18 mouse cellular contexts compared by ENCODE assay signal in the genomic region with DNA sequence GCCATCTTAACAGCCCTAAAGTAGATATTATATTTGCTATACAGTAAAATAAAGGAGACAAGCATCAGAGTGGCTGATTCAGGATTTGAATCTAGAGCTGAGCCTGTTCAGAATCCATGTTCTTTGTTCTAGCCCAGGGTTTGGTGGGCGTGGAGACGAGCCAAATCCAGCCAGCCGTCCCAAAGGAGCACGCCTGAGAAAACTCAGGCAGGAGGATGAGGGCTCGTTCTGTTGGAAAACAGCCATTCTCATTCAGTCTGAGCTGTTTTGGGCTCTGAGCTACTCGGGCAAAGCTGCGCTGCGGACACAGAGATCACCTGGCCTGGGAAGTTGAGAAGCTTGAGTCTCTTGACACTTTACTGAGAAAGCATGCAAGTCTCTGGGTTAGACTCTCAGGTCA.
DNase-seq lines count a peak whose midpoint lies in the region; ATAC-seq and TF ChIP-seq lines count a peak whose summit lies in the region.
"Had no signal": no experiment of that assay in that cellular context is flagged by ENCODE, and none has a peak within 500 bp of the region (broad histone marks: within the 10 kb centered on the region; RNA-seq: fewer than 3 reads in every experiment).

No protein-coding gene starts in this region.

- H3K27ac ChIP-seq in forebrain, postnatal 0 days (ENCODE audit: low read depth, low read length) = no peak overlapping the region
- no peak overlapping the region for H3K27ac ChIP-seq in forebrain, embryonic 12.5 days
- no peak overlapping the region for H3K27ac ChIP-seq in hindbrain, postnatal 0 days
- no peak overlapping the region for H3K27ac ChIP-seq in hindbrain, embryonic 11.5 days (ENCODE audit: low read depth, low read length)
- H3K27ac ChIP-seq in midbrain, postnatal 0 days (ENCODE audit: low read depth, low read length) = no peak overlapping the region
- H3K27ac ChIP-seq in midbrain, embryonic 15.5 days = no peak overlapping the region
- H3K27ac ChIP-seq: embryonic facial prominence, embryonic 12.5 days; heart, embryonic 13.5 days; hindbrain, embryonic 14.5 days; intestine, embryonic 15.5 days had no signal

- TF ChIP-seq CTCF in forebrain, postnatal 0 days (IDR thresholded peaks at IDR 0.05; ENCODE audit: low read depth) = no peak
- TF ChIP-seq CTCF in hindbrain, postnatal 0 days (IDR thresholded peaks at IDR 0.05; ENCODE audit: low read depth) = no peak
- TF ChIP-seq CTCF in midbrain, postnatal 0 days (IDR thresholded peaks at IDR 0.05) = no peak

- H3K4me1 ChIP-seq in forebrain, postnatal 0 days (ENCODE audit: insufficient read depth) = 0 out of 2 replicates have a peak, but pooled peaks cover 3% of the 10 kb centered on the region
- H3K4me1 ChIP-seq in forebrain, embryonic 12.5 days = peaks cover 12% of the 10 kb centered on the region
- H3K4me1 ChIP-seq in hindbrain, postnatal 0 days (ENCODE audit: insufficient read depth, low read length) = no peaks in the 10 kb centered on the region; the same call in 1 of the 2 replicates
- H3K4me1 ChIP-seq in hindbrain, embryonic 11.5 days (replicated peaks; ENCODE audit: control insufficient read depth, insufficient read depth, low read length) = no peaks in the 10 kb centered on the region
- H3K4me1 ChIP-seq in midbrain, postnatal 0 days (ENCODE audit: insufficient read depth, low read length) = no peaks in the 10 kb centered on the region; the same call in 1 of the 2 replicates
- no peaks in the 10 kb centered on the region for H3K4me1 ChIP-seq in midbrain, embryonic 15.5 days
- H3K4me1 ChIP-seq: embryonic facial prominence, embryonic 12.5 days; intestine, embryonic 15.5 days had no signal

- DNase-seq in forebrain, postnatal 0 days = peak; percentile 25
- DNase-seq in hindbrain, postnatal 0 days (ENCODE audit: low spot score) = peak; percentile 43
- no peak for DNase-seq in hindbrain, embryonic 11.5 days (ENCODE audit: low spot score)
- DNase-seq in midbrain, postnatal 0 days (ENCODE audit: low spot score) = peak; percentile 32
- DNase-seq: adrenal gland, adult 2 months; adrenal gland, postnatal 25 days; cerebellum, adult 8-10 months; cerebellum, postnatal 25 days; gastrocnemius, postnatal 36 days; heart, adult 11 months; heart, postnatal 36 days; kidney, adult 18-20 months had no signal

- no peaks in the 10 kb centered on the region for H3K9me3 ChIP-seq in forebrain, postnatal 0 days (ENCODE audit: low read length)
- 0 out of 2 replicates have a peak, but pooled peaks cover 8% of the 10 kb centered on the region for H3K9me3 ChIP-seq in forebrain, embryonic 12.5 days
- no peaks in the 10 kb centered on the region for H3K9me3 ChIP-seq in hindbrain, postnatal 0 days (ENCODE audit: low read length)
- H3K9me3 ChIP-seq in hindbrain, embryonic 11.5 days (ENCODE audit: control insufficient read depth, low read length) = no peaks in the 10 kb centered on the region
- no peaks in the 10 kb centered on the region for H3K9me3 ChIP-seq in midbrain, postnatal 0 days (ENCODE audit: low read length)
- H3K9me3 ChIP-seq in midbrain, embryonic 15.5 days = no peaks in the 10 kb centered on the region
- H3K9me3 ChIP-seq: intestine, embryonic 15.5 days had no signal

- H3K4me2 ChIP-seq in forebrain, postnatal 0 days (ENCODE audit: low read depth) = no peak overlapping the region
- no peak overlapping the region for H3K4me2 ChIP-seq in forebrain, embryonic 12.5 days
- no peak overlapping the region for H3K4me2 ChIP-seq in hindbrain, postnatal 0 days (ENCODE audit: low read depth, low read length)
- H3K4me2 ChIP-seq in hindbrain, embryonic 11.5 days (replicated peaks; ENCODE audit: low read depth, low read length) = no peak overlapping the region
- no peak overlapping the region for H3K4me2 ChIP-seq in midbrain, postnatal 0 days (ENCODE audit: low read depth, low read length, poor library complexity, severe bottlenecking)
- no peak overlapping the region for H3K4me2 ChIP-seq in midbrain, embryonic 15.5 days
- H3K4me2 ChIP-seq: embryonic facial prominence, embryonic 12.5 days; heart, embryonic 13.5 days; hindbrain, embryonic 14.5 days; intestine, embryonic 15.5 days had no signal

- 33% methylated on average over 8 of the region's 8 CpGs for WGBS in forebrain, postnatal 0 days
- WGBS in forebrain, embryonic 12.5 days = 64% methylated on average over 8 of the region's 8 CpGs
- WGBS in hindbrain, postnatal 0 days = 40% methylated on average over 8 of the region's 8 CpGs
- 88% methylated on average over 8 of the region's 8 CpGs for WGBS in hindbrain, embryonic 11.5 days
- 60% methylated on average over 8 of the region's 8 CpGs for WGBS in midbrain, postnatal 0 days
- WGBS in midbrain, embryonic 15.5 days = 61% methylated on average over 8 of the region's 8 CpGs

- H3K4me3 ChIP-seq in forebrain, postnatal 0 days (ENCODE audit: low read depth, low read length) = no peak overlapping the region
- H3K4me3 ChIP-seq in forebrain, embryonic 12.5 days (replicated peaks) = no peak overlapping the region
- no peak overlapping the region for H3K4me3 ChIP-seq in hindbrain, postnatal 0 days (ENCODE audit: low read length)
- no peak overlapping the region for H3K4me3 ChIP-seq in hindbrain, embryonic 11.5 days (ENCODE audit: low read depth, low read length)
- H3K4me3 ChIP-seq in midbrain, postnatal 0 days (ENCODE audit: low read depth, low read length) = no peak overlapping the region
- no peak overlapping the region for H3K4me3 ChIP-seq in midbrain, embryonic 15.5 days
- H3K4me3 ChIP-seq: embryonic facial prominence, embryonic 12.5 days; heart, embryonic 13.5 days; intestine, embryonic 15.5 days had no signal

- H3K36me3 ChIP-seq in forebrain, postnatal 0 days (ENCODE audit: insufficient read depth) = no peaks in the 10 kb centered on the region
- H3K36me3 ChIP-seq in forebrain, embryonic 12.5 days (replicated peaks) = no peaks in the 10 kb centered on the region
- no peaks in the 10 kb centered on the region for H3K36me3 ChIP-seq in hindbrain, postnatal 0 days (ENCODE audit: insufficient read depth, low read length)
- no peaks in the 10 kb centered on the region for H3K36me3 ChIP-seq in hindbrain, embryonic 11.5 days (ENCODE audit: control insufficient read depth, insufficient read depth, low read length)
- H3K36me3 ChIP-seq in midbrain, postnatal 0 days (ENCODE audit: insufficient read depth, low read length) = no peaks in the 10 kb centered on the region
- H3K36me3 ChIP-seq in midbrain, embryonic 15.5 days (replicated peaks) = no peaks in the 10 kb centered on the region
- H3K36me3 ChIP-seq: embryonic facial prominence, embryonic 12.5 days; heart, embryonic 13.5 days; intestine, embryonic 15.5 days had no signal

- H3K27me3 ChIP-seq in forebrain, postnatal 0 days (ENCODE audit: insufficient read depth, low read length) = no peaks in the 10 kb centered on the region
- no peaks in the 10 kb centered on the region for H3K27me3 ChIP-seq in forebrain, embryonic 12.5 days
- no peaks in the 10 kb centered on the region for H3K27me3 ChIP-seq in hindbrain, postnatal 0 days (ENCODE audit: insufficient read depth, low read length)
- H3K27me3 ChIP-seq in hindbrain, embryonic 11.5 days (ENCODE audit: control insufficient read depth, insufficient read depth, low read length) = no peaks in the 10 kb centered on the region
- H3K27me3 ChIP-seq in midbrain, postnatal 0 days (ENCODE audit: insufficient read depth, low read length) = no peaks in the 10 kb centered on the region
- H3K27me3 ChIP-seq in midbrain, embryonic 15.5 days (replicated peaks) = no peaks in the 10 kb centered on the region
- H3K27me3 ChIP-seq: embryonic facial prominence, embryonic 12.5 days; heart, embryonic 13.5 days; intestine, embryonic 15.5 days had no signal

- no peak for ATAC-seq in forebrain, postnatal 0 days
- no peak for ATAC-seq in forebrain, embryonic 12.5 days (ENCODE audit: low FRiP score)
- ATAC-seq in hindbrain, postnatal 0 days = no peak
- ATAC-seq in hindbrain, embryonic 11.5 days (ENCODE audit: low FRiP score) = no peak
- no peak for ATAC-seq in midbrain, postnatal 0 days (ENCODE audit: low FRiP score)
- no peak for ATAC-seq in midbrain, embryonic 15.5 days (replicated peaks)
- ATAC-seq: intestine, embryonic 15.5 days had no signal

- no peak overlapping the region for H3K9ac ChIP-seq in forebrain, postnatal 0 days
- H3K9ac ChIP-seq in forebrain, embryonic 12.5 days = no peak overlapping the region
- no peak overlapping the region for H3K9ac ChIP-seq in hindbrain, postnatal 0 days (replicated peaks; ENCODE audit: low read length)
- no peak overlapping the region for H3K9ac ChIP-seq in hindbrain, embryonic 11.5 days (ENCODE audit: low read depth, low read length)
- no peak overlapping the region for H3K9ac ChIP-seq in midbrain, postnatal 0 days (replicated peaks; ENCODE audit: low read length, poor library complexity, severe bottlenecking)
- H3K9ac ChIP-seq in midbrain, embryonic 15.5 days = no peak overlapping the region
- H3K9ac ChIP-seq: embryonic facial prominence, embryonic 12.5 days; heart, embryonic 13.5 days; hindbrain, embryonic 14.5 days; intestine, embryonic 15.5 days had no signal
